Mouse (Mus musculus): ENCODE data around the gene Mta1.

The Mta1 gene

DNA sequence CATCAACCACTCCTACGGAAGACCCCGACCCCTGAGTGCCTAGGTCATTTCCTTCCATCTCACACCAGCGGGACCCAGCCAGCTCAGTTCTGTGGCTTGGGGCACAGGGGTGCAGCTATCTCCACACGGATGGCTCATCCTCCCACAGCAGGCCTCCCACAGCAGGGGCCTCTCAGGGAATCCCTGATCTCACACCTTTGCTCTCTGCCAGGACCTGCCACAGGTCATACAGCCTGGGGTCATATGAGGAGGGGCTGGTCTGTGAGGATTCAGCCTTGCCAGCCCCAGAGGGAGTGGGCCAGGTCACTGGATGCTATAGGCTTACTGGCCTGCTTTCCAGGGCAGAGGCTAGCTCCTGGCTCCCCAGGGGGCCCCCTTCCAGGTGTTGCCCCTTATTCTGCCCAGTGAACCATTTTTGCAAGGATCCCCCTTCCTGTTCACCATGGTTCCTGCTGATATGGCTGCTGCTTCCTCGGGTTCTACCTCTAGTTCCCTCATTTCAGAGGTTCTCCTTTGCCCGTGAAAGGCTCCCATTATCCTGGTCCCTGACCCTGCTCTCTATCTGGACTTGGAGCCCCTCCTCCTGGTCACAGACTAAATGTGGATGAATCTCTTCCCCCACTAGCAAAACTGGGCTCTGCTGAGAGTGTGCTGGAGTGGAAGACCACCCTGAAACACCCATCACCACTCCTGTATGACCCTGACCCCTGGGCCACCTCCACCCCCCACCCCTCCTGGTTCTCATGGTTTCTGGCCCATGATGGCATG, 1.6 kb downstream of the Mta1 start:
- no peak for DNase-seq

DNA sequence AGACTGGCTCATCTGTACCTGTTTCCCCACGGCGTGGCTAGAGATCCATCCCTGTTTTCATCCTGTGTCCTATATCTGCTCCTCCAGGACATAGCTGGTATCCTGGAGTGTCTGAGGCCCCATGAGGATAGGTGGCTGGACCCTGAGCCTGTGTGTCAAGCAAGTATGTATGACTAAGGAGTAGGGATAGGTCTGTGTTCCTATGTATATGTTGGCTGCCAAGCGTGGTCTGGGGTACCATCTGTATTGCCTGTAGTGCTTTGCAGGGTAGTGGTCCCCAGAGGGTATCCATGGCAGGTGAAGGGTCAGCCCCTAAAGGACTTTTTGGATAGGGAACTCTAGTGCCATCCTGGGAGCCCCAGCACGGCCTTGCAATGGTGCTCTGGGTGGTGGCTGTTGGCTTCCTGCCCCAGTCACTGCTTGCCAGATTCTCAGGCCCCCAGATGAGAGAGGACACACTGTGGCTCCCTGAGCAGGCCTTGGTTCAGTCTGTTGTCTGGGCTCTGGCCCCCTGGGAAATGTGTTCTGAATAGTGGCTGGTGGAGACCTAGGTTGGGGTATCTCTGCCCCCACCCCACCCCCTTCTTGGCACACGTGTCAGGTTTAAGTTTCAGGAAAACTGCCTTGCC, 2.5 kb downstream of the Mta1 start:
- peak; percentile 46 for DNase-seq

DNA sequence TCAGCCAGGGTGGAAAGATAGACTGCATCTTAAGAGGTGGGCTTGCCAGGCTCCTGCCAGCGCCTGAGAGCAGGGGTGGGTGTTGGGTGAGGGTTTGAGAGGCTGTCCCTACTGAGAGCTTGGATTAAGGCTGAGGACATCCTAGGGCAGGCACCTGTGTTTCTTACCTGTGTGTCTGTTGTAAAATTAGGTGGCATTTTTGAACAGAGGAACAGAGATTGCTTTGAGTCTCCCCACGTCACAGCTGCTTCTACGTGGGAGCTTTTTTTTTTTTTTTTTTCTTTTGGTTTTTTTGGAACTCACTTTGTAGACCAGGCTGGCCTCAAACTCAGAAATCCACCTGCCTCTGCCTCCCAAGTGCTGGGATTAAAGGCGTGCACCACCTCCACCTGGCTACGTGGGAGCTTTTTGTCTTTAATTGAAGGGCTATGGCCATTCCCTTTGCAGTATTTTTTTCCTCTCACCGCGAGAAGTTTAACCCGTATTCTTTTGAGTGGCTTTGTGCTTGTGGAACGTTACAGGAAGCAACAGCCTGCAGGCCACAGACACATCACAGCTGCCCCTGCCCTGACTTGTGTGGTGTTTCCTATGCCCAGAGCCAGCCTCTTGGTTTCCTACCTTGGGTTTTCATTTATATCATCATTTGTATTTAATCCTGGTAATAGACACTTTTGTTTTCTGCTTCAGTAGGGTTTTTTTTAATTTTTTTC, 3.3 kb downstream of the Mta1 start:
- no peak for DNase-seq

DNA sequence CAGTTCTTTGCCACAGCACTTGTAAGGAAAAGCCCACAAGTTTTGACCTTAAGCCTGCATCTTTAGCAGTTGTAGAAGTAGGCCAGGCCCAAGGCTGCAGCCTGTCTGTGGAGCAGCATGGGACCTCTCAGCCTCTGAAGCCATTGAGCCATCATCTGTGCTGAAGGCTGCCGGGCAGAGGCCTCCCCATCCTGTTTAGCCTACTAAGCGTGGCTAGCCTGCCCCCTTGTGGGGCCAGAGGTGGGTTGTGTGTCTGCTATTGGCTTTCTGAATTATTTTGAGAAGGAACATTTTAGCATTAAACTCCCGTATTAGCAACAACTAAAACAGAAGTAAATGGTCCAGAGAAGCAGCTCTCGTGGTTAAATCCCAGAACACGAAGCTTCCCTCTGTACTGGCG, 4.4 kb downstream of the Mta1 start:
- DNase-seq: peak; percentile 71

DNA sequence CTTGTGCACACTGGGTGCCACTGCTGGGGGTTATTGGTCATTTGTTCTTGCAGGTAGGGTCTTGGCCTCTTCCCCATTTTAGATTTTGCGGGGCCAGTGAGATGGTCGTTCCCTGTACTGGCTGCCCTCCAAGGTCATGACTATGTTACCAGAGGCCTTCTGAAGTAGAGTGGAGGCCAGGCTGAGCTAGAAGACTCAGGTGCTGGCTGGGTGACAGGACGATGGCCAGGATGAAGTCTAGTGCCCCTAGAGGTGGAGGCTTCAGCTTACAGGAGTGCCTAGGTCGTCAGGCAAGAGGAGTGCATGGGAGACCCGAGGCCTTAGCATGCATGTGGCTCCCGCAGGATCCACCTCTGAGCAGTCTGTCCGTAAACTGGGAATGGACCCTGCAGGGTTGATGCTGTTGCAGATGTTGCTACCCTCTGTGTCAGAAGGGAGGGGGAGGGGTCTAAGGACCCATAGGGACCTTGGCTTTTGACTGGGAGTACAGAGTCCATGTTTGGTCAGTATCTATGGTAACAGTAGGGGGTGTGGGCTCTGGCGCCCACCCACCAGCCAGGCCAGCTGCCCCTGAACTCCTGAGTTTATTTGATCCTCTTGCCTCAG, 5.9 kb downstream of the Mta1 start:
- no peak for DNase-seq

DNA sequence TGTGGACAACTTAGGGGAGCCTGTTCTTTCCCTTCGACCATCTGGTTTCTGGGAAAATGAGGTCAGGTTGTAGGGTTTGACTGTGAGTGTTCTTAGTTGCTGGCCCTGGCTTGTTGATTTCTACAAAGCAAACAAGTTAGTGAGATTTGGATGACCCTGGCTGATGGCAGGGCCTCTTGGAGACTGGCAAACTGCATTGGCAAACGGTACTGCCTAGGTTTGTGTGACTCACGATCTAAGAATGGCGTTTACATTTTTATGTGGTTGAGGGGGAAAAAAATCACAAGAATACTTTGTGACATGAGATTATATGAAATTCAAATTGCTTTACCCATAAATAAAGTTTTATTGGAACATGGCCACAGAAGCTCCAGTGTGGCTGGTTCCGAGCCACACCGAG, 8.3 kb downstream of the Mta1 start:
- DNase-seq: no peak

DNA sequence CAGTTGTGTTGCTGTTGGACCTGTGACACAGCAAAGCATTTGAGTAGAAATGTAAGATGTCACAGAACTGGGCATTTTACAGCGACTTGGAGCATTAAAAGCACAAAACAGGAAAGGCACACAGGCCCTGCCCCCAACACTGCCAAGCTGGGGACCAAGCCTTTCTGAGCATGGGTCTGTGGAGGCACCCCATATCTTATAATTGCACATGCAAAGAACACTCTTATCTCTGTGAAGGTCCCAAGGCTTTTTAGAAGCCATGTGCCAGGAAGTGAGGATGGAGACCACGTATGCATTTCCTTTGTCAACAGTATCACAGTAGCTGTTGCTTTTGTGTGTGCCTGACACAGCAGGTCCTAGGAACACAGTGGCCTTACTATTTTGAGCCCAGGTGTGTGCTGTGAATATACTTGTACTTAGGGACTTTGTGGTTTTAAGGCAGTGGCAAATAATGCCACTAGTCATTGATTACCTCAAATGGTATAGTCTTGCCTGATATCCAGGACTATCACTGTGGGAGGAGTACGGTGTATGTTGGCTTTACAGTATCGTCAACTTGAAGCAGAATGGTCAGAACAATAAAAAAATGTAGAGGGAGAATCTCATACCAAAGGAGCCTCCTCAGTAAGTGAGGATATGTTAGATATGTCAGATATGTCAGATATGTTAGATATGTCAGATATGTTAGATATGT, 9.5 kb downstream of the Mta1 start:
- no peak for DNase-seq

DNA sequence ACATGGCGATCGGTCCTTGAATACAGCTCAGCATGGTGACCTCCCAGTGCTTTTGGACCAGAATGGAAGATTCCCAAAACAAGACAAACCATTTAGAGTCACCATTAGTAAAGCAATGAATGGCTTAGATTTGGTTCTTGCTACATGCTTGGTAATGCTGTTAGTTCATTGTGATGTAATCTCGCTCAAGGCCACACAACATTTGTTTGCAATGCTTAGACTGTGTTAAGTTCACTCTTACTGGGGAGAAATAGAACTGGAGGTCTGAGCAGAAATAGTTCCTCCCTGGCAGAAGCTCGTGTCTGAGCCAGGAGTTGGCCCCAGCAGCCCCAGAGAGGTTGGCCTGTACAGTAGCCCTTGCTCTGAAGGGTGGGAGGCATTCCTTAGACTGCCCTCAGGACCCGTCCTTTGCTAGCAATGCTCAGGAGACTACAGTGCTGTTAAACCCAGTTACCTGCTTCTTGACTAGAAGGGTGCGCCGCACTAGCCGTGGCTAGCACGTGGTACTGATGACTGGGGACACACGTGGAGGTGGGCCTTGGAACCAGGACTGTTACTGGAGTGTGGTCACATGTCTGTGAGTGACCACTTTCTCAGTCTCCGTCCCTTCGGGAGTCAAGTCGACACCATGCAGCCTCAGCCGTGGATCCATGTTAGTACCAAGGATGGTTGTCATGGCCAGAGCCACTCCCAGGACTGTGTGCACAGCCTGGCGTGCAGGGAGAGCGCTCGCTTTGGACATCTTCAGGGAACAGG, 10.6 kb downstream of the Mta1 start:
- DNase-seq: no peak

DNA sequence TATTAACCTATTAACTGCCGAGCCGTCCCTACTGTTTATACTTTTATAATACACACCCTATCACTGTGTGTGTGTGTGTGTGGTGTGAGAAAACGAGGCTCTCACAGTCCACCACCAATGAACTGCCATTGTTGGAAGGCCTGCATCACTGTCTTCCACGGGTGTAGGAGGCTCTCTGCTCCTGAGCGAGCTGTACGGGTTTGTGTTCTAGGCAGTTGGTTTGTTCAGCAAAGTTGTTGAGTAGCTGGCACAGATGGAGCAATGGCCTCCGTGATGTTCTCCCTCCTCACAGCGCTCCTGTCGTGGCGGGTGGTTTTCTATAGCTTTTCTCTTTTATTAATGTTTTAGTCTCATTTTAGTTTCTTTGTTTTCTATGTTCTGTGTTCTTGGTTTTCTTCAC, 11.7 kb downstream of the Mta1 start:
- no peak for DNase-seq

DNA sequence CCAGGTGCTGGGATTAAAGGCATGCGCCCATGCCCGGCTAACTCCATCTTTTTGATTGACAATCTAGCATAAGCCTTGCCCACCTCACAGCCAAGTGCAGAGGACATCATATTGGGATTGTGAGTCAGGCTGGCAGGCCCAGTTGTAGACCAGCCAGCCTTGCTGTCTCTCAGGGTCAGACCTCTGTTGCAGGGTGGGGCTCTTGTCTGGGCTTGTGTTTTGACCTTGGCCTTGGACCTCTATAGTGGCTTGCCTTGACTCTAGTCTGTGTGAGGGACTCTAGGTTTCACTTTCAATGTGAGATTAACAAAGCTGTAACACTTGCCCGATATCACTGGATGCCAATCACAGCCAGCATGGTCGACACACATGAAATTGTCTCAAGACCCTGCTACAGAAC, 16.1 kb downstream of the Mta1 start:
- no peak for DNase-seq

DNA sequence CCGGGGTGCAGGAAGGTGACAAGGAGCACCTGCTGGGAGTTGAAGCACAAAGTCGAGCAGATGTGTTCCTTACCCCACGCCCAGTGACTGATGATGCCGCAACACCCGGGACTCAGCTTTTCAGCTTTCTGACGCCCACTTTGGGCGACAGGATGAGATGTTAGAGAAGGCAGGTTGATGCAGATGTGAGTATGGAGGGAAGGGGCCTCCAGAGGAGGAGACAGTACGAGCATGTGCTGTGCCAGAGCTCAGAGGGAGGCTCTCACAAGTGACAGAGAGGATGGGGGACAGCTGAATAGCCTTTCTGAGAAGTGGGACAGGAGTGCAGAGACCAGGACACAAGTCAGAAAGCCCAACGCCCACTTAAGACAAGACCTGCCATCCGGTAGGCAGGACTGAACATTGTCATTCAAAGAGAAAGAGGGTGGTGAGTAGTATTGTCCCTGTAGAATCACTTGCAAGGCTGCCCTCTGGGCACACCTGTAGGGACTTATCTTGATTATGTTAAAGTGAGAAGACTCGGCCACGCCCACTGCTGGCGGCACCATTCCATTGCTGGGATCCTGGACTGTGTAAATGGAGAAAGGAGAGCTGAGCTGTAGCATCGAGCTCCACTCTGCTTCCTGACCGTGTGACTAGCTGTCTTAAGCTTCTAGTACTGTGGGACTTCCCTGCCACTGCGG, 16.9 kb downstream of the Mta1 start:
- DNase-seq: no peak

DNA sequence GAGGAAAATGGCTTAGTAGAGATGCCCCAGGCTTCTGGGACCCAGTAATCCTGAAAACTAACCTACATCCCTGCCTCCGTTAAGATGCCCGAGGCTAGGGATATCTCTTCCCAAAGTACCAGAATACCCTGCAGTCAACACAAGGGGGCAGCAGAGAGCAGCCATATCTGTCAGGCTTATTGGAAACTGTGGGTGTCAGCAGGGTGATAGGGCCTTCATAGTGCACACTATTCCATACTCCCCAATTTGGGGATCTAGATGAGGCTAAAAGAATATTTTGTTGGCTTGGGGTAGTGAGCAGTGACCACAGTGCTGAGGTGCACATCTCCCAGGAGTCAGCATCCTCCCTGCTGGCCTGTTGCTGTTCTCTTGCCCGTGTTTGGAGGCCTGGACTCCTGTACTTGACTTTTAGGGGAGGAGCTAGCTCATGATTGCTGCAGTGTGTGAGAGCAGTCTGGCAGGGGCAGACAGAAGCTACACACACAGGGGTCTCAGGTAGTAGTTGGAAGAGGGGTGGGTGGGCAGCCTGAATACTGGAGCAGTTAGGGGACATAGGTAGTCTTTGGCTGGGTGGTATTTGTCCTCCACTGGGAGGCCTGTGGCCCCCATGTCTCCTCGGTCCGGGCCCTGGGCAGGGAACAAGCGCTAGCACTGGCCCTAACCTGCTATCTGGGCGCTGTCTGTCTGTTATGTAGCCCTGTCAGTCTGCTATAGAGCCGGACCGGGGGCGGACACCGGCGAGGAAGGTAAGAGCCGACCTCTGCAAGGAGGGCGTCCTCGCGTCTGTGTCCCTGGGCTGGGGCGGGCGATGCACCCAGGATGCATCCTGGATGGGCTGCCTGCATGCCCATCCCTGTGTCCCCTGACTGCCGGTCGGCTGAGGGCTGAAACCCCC, 21.7 kb downstream of the Mta1 start:
- peak; percentile 92 for DNase-seq

DNA sequence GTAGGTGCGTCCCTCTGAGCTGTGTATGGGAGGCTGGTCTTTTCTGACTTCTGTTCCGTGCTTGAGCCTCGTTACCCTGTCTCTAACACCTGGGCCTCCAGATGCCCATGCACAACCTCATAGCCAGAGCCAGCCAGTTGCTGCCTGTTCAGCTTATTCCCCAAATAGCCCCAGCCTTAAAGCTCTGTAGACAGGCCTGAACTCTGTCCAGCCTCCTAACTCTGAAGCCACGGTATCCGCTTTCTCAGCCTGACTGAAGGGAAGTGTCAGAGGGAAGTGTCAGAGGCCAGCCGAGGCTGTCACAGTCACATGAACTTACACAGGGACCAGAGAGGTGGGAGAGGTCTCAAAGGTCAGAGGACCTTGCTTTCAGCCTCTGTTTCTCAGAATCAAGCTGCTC, 26.6 kb downstream of the Mta1 start:
- DNase-seq: no peak

DNA sequence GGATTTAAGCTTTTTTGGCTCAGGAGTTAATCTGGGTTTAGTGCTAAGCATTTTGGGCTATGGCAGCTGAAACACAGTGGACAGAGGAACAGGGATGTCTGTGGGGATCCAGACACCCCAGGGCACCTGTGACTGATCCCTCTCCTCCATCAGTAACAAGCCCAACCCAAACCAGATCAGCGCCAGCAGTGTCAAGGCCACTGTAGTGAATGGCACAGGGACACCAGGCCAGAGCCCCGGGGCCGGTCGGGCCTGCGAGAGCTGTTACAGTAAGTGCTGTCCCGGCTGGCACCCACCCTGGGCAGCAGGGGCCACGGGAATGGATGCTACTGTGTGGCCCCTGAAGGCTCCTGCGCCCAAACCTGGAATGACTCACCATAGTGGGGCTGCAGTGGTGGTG, 32.7 kb downstream of the Mta1 start:
- no peak for DNase-seq

DNA sequence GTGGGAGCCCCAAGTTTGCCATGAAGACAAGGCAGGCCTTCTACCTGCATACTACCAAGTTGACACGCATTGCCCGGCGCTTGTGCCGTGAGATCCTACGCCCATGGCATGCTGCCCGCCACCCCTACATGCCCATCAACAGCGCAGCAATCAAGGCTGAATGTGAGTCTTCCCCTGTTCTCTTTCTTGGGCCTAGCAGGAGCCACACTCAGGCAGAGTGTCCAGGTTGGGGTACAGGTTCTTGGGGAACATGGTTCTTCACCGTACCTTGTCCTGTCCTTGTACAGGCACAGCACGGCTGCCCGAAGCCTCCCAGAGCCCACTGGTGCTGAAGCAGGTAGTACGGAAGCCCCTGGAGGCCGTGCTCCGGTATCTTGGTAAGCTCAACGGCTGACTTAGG, 33.5 kb downstream of the Mta1 start:
- no peak for DNase-seq

DNA sequence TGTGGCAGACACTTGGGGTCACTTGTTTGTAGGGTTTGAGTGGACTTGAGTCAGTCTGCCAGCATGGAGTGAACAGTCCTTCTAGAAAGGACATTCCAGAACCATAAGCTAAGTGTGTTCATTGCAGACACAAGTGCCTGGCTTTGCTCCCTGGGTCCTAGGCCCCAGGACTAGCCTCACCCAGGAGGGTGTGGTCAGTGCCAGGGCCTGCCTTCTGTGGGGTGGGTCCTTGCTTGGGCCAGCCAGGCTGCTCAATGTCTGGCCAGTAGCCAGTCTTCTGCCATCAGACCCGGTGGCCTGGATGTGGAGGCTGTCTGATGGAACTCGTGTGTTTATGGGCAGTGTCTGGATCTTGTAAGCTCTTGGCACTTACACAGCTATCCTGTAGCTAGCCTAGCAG, 34.5 kb downstream of the Mta1 start:
- peak; percentile 92 for DNase-seq

DNA sequence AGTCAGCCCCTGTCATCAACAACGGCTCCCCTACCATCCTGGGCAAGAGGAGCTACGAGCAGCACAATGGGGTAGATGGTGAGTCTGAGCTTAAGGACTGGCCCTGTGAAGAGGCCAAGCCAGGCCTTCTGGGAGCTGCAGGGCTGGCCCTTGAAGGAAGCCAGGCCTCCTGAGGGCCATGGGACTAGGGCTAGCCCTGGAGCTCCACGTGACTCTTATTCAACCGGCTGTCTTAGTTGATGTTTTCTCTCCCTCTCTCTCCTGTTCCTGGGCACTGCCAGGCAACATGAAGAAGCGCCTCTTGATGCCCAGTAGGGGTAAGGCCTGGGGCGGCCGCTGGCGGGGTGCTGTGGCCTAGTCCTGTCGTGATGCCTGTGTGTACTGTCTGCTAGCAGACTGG, 35.2 kb downstream of the Mta1 start:
- no peak for DNase-seq

DNA sequence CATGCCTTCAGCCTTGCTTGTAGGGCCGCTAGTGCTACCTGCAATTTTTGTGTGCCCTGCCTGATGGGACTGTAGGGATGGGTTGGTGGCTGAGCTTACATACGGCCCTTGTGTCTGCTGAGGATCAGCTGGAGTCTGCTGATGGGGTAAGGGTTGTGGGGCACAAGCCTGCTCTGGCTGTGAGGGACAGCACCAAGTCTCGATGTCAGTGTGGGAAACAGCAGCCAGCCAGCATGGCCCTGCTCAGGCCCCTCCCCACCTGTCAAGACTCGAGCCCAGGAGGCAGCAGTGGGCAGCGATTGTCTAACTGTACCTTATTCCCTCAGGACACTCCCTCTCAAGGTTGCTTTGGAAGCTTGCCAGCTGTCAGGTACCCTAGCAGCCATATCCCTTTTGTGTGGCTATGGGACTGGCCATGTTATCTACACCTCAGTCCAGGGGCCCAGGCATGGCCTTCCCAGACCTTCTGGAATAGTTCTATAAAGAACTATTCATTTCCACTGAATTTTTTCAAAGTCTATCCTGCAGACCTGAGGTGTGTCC, 35.9 kb downstream of the Mta1 start:
- no peak for DNase-seq

DNA sequence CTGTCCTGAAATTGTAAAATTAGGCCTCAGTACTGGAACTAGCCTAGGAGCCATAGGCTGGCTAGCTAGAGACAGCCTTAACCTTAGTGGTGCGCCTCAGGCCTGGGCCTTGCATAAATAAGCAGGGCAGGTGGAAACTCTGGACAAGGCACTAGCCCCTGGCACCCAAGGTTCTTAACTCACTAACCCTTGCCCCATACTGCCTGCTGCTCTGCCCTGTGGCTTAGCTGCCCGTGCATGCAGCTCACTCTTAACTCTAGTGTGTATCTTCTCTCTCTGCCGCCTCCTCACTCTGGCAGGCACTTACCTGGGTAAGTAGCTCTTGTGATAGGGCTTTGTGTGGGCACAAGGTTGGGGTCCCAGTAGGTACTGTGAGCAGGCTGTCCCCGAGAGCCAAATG, 36.4 kb downstream of the Mta1 start:
- DNase-seq: no peak

DNA sequence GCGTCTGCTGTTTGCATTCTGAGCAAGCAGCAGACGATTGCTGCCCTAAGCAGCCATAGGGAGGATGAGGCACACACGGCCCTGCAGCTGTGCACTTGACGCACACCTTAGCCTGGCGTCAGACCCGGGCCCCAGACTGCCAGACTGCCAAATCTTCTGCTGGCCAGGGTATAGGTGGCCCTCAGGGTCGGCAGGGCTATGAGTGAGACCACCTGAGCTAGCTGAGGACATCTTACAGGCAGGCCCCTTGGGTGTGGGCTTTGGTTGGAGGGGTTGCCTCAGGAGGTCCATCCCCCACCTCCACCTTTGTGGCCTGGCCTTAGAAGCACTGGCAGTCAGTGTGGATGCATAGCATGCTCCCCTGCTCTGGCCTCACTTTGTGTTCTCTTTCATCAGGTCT, 37.3 kb downstream of the Mta1 start:
- DNase-seq: no peak

Data from lung, postnatal 14 days (tissue).